Mouse (Mus musculus): ENCODE measurements around the gene Plxnd1. TPM values are rescaled to one million over a fixed set of nuclear protein-coding genes. Genes with fewer than 3 reads are reported as not detected.
A peak's percentile ranks its signal among the peaks of the same experiment; 100 is the strongest.

Gene Plxnd1
- total and polyA plus RNA-seq, 2 experiments from 2014 or later = 37.7 to 82.4 TPM

- Histone ChIP-seq H3K27me3 (ENCODE audit: control insufficient read depth, insufficient read depth, low read length) (no peaks in the 10 kb centered on the region), H3K9me3 (replicated peaks; ENCODE audit: control insufficient read depth, low read length) (no peaks in the 10 kb centered on the region), H3K4me3 (ENCODE audit: low read depth, low read length) (no peak overlapping the region), H3K4me2 (ENCODE audit: low read depth, low read length) (no peak overlapping the region), H3K27ac (ENCODE audit: low read depth) (peak overlapping the region; percentile 50; the same call in 1 of the 2 replicates), H3K36me3 (replicated peaks; ENCODE audit: control insufficient read depth, insufficient read depth, low read length) (no peaks in the 10 kb centered on the region), H3K9ac (replicated peaks; ENCODE audit: low read depth, low read length) (no peak overlapping the region), H3K4me1 (ENCODE audit: control insufficient read depth, insufficient read depth) (peaks cover 24% of the 10 kb centered on the region)
- TF ChIP-seq EP300 (IDR thresholded peaks at IDR 0.05; ENCODE audit: low read depth) = no peak
- TF ChIP-seq CTCF (IDR thresholded peaks at IDR 0.05; ENCODE audit: low read depth) = no peak
- DNase-seq (ENCODE audit: low spot score) (no peak), ATAC-seq (ENCODE audit: insufficient read depth, low read depth) (no peak)
- WGBS = 52% methylated on average over 1 of the region's 1 CpGs
These were observed 88.3 kb downstream of the Plxnd1 start for GRCm38 (mm10) chr6:115906455-115906854.

GRCm38 (mm10) chr6:115905568-115905967 lies 89.2 kb downstream of the Plxnd1 start:
- Histone ChIP-seq H3K9me3 (replicated peaks; ENCODE audit: control insufficient read depth, low read length) (no peaks in the 10 kb centered on the region), H3K9ac (replicated peaks; ENCODE audit: low read depth, low read length) (no peak overlapping the region), H3K4me3 (ENCODE audit: low read depth, low read length) (no peak overlapping the region), H3K36me3 (replicated peaks; ENCODE audit: control insufficient read depth, insufficient read depth, low read length) (no peaks in the 10 kb centered on the region), H3K27ac (ENCODE audit: low read depth) (peak overlapping the region; percentile 77), H3K4me2 (ENCODE audit: low read depth, low read length) (no peak overlapping the region), H3K4me1 (ENCODE audit: control insufficient read depth, insufficient read depth) (peaks cover 16% of the 10 kb centered on the region), H3K27me3 (ENCODE audit: control insufficient read depth, insufficient read depth, low read length) (no peaks in the 10 kb centered on the region)
- TF ChIP-seq EP300 (IDR thresholded peaks at IDR 0.05; ENCODE audit: low read depth) (peak; percentile 71; the same call in 1 of the 2 replicates), CTCF (IDR thresholded peaks at IDR 0.05; ENCODE audit: low read depth) (no peak)
- 67% methylated on average over 6 of the region's 6 CpGs for WGBS
- DNase-seq (ENCODE audit: low spot score) (peak; percentile 54), ATAC-seq (ENCODE audit: insufficient read depth, low read depth) (no peak)

Other genes with a start within 250 kb of the Plxnd1 start
- gene Tmem40, start 232.6 kb downstream of the Plxnd1 start, total RNA-seq (2014; rRNA removed; ENCODE audit: low replicate concordance) = 0.23 and 2.3 TPM in 2 replicates
- 0.26 and 0.40 TPM in 2 replicates for gene Tmem40, start 232.6 kb downstream of the Plxnd1 start, polyA plus RNA-seq (2015; fragmentation: Nextera tagmentation; extraction: Ambion mirVana)
- 50.9 and 56.5 TPM in 2 replicates for gene Cand2, start 220.5 kb downstream of the Plxnd1 start, total RNA-seq (2014; rRNA removed; ENCODE audit: low replicate concordance)
- 29.2 and 30.0 TPM in 2 replicates for gene Cand2, start 220.5 kb downstream of the Plxnd1 start, polyA plus RNA-seq (2015; fragmentation: Nextera tagmentation; extraction: Ambion mirVana)
- 1,019 and 1,034 TPM in 2 replicates for gene Rpl32, start 186.3 kb downstream of the Plxnd1 start, total RNA-seq (2014; rRNA removed; ENCODE audit: low replicate concordance)
- 1,074 and 1,115 TPM in 2 replicates for gene Rpl32, start 186.3 kb downstream of the Plxnd1 start, polyA plus RNA-seq (2015; fragmentation: Nextera tagmentation; extraction: Ambion mirVana)
- 1.5 TPM in 1 of 2 replicates, not detected in the other for gene Efcab12, start 156.6 kb downstream of the Plxnd1 start, total RNA-seq (2014; rRNA removed; ENCODE audit: low replicate concordance)
- 0.29 and 0.30 TPM in 2 replicates for gene Efcab12, start 156.6 kb downstream of the Plxnd1 start, polyA plus RNA-seq (2015; fragmentation: Nextera tagmentation; extraction: Ambion mirVana)
- 1.2 and 1.5 TPM in 2 replicates for gene Mbd4, start 141.6 kb downstream of the Plxnd1 start, total RNA-seq (2014; rRNA removed; ENCODE audit: low replicate concordance)
- gene Mbd4, start 141.6 kb downstream of the Plxnd1 start, polyA plus RNA-seq (2015; fragmentation: Nextera tagmentation; extraction: Ambion mirVana) = 3.4 and 4.8 TPM in 2 replicates
- gene Ift122, start 141.5 kb downstream of the Plxnd1 start, total RNA-seq (2014; rRNA removed; ENCODE audit: low replicate concordance) = 17.8 and 25.8 TPM in 2 replicates
- gene Ift122, start 141.5 kb downstream of the Plxnd1 start, polyA plus RNA-seq (2015; fragmentation: Nextera tagmentation; extraction: Ambion mirVana) = 13.3 and 13.5 TPM in 2 replicates
- gene Rho, start 63.3 kb downstream of the Plxnd1 start, total RNA-seq (2014; rRNA removed; ENCODE audit: low replicate concordance) = 1.3 TPM in 1 of 2 replicates, not detected in the other
- gene Rho, start 63.3 kb downstream of the Plxnd1 start, polyA plus RNA-seq (2015; fragmentation: Nextera tagmentation; extraction: Ambion mirVana) = 0.04 TPM in 1 of 2 replicates, not detected in the other
- gene H1foo, start 50.1 kb downstream of the Plxnd1 start, total RNA-seq (2014; rRNA removed; ENCODE audit: low replicate concordance) = not detected in 2 replicates
- gene H1foo, start 50.1 kb downstream of the Plxnd1 start, polyA plus RNA-seq (2015; fragmentation: Nextera tagmentation; extraction: Ambion mirVana) = not detected in 2 replicates
- 21.1 and 26.9 TPM in 2 replicates for gene Tmcc1, start 198.5 kb upstream of the Plxnd1 start, total RNA-seq (2014; rRNA removed; ENCODE audit: low replicate concordance)
- gene Tmcc1, start 198.5 kb upstream of the Plxnd1 start, polyA plus RNA-seq (2015; fragmentation: Nextera tagmentation; extraction: Ambion mirVana) = 6.9 and 7.8 TPM in 2 replicates
- gene Washc2, start 213.0 kb upstream of the Plxnd1 start, total RNA-seq (2014; rRNA removed; ENCODE audit: low replicate concordance) = 57.1 and 96.8 TPM in 2 replicates
- 26.2 and 30.3 TPM in 2 replicates for gene Washc2, start 213.0 kb upstream of the Plxnd1 start, polyA plus RNA-seq (2015; fragmentation: Nextera tagmentation; extraction: Ambion mirVana)

Data from heart, postnatal 0 days (tissue).